Mouse (Mus musculus) forebrain, embryonic 15.5 days (tissue): ENCODE measurements at regions not wholly inside any gene's neighbourhood (a gene's known extent, or its start where the extent isn't known, plus 50 kb on each side); places are given as distances from the start of the nearest gene placed in this dataset.
"Not testable (repeated sequence)": the region's sequence is repeated elsewhere in the genome, so short reads cannot be mapped to it uniquely, and the experiment has no call there.

Source experiments
- ATAC-seq: fragments of 200-750 bp; cut with Nextera tagmentation; replicated peaks from 2 replicates; pipeline ENCODE4 v1.8.0; 2017; ENCODE audit warnings: mild to moderate bottlenecking, moderate TSS enrichment, moderate library complexity
- H3K27ac ChIP-seq: fragments of 300-500 bp; sonication (generic); replicated peaks from 2 replicates; pipeline ENCODE4 v1.5.1; 2015; ENCODE audit warnings: mild to moderate bottlenecking, inconsistent platforms
- H3K27me3 ChIP-seq: fragments of 300-500 bp; sonication (generic); 2 replicates; pipeline ENCODE4 v1.6.1; 2015; ENCODE audit warnings: inconsistent platforms
- H3K36me3 ChIP-seq: fragments of 300-500 bp; sonication (generic); 2 replicates; pipeline ENCODE4 v1.6.1; 2015; ENCODE audit warnings: mild to moderate bottlenecking, inconsistent platforms
- H3K4me1 ChIP-seq: fragments of 300-500 bp; sonication (generic); 2 replicates; pipeline ENCODE4 v1.6.1; 2015; ENCODE audit warnings: inconsistent platforms
- H3K4me2 ChIP-seq: fragments of 300-500 bp; sonication (generic); replicated peaks from 2 replicates; pipeline ENCODE4 v1.6.1; 2015; ENCODE audit warnings: mild to moderate bottlenecking, inconsistent platforms
- H3K4me3 ChIP-seq: fragments of 300-500 bp; sonication (generic); 2 replicates; pipeline ENCODE4 v1.5.1; 2015; ENCODE audit warnings: mild to moderate bottlenecking, inconsistent platforms
- H3K9ac ChIP-seq: fragments of 300-500 bp; sonication (generic); replicated peaks from 2 replicates; pipeline ENCODE4 v1.6.1; 2015; ENCODE audit warnings: mild to moderate bottlenecking, inconsistent platforms
- H3K9me3 ChIP-seq: fragments of 300-500 bp; sonication (generic); 2 replicates; pipeline ENCODE4 v1.6.1; 2016; ENCODE audit warnings: inconsistent platforms
- WGBS: fragments of 180-500 bp; shearing (Covaris S2); methylation state at CpG from one replicate; pipeline ENCODE4 v1.1.7; 2015; ENCODE audit warnings: mixed read lengths; 5-methylcytosine and 5-hydroxymethylcytosine counted together

- Histone ChIP-seq H3K27me3 (no peaks in the 10 kb centered on the region), H3K36me3 (no peaks in the 10 kb centered on the region), H3K9me3 (no peaks in the 10 kb centered on the region), H3K4me1 (peaks cover 5% of the 10 kb centered on the region; the same call in 1 of the 2 replicates), H3K4me3 (no peak overlapping the region), H3K9ac (no peak overlapping the region), H3K4me2 (no peak overlapping the region), H3K27ac (no peak overlapping the region)
- WGBS = 81% methylated on average over 5 of the region's 5 CpGs
- no peak for ATAC-seq
Measured at GRCm38 (mm10) chr7:137522450-137522849, 85.0 kb downstream of the Glrx3 start.

- Histone ChIP-seq H3K9me3 (no peaks in the 10 kb centered on the region), H3K4me3 (no peak overlapping the region), H3K27ac (no peak overlapping the region), H3K36me3 (no peaks in the 10 kb centered on the region), H3K4me2 (no peak overlapping the region), H3K27me3 (no peaks in the 10 kb centered on the region), H3K4me1 (no peaks in the 10 kb centered on the region), H3K9ac (no peak overlapping the region)
- ATAC-seq = no peak
- 90% methylated on average over 4 of the region's 4 CpGs for WGBS
Measured at GRCm38 (mm10) chr7:137533476-137533875, 96.1 kb downstream of the Glrx3 start.

- H3K27ac ChIP-seq = no peak overlapping the region
- no peaks in the 10 kb centered on the region for H3K27me3 ChIP-seq
- WGBS = 54% methylated on average over 2 of the region's 2 CpGs
- peaks cover 3% of the 10 kb centered on the region for H3K4me1 ChIP-seq
- H3K9ac ChIP-seq = no peak overlapping the region
- no peak overlapping the region for H3K4me3 ChIP-seq
- H3K4me2 ChIP-seq = no peak overlapping the region
- no peak for ATAC-seq
- no peaks in the 10 kb centered on the region for H3K36me3 ChIP-seq
- H3K9me3 ChIP-seq = no peaks in the 10 kb centered on the region
Measured at GRCm38 (mm10) chr7:137549991-137550390, 112.6 kb downstream of the Glrx3 start.

GRCm38 (mm10) chr7:137552551-137553198, 115.3 kb downstream of the Glrx3 start:
- Histone ChIP-seq H3K9ac (no peak overlapping the region), H3K36me3 (no peaks in the 10 kb centered on the region), H3K4me3 (no peak overlapping the region), H3K27me3 (no peaks in the 10 kb centered on the region), H3K4me1 (peaks cover 3% of the 10 kb centered on the region), H3K9me3 (no peaks in the 10 kb centered on the region), H3K27ac (no peak overlapping the region), H3K4me2 (no peak overlapping the region)
- 43% methylated on average over 5 of the region's 5 CpGs for WGBS
- ATAC-seq = no peak

GRCm38 (mm10) chr7:137555481-137555880, 118.1 kb downstream of the Glrx3 start:
- no peak overlapping the region for H3K9ac ChIP-seq
- no peaks in the 10 kb centered on the region for H3K36me3 ChIP-seq
- no peak overlapping the region for H3K4me2 ChIP-seq
- H3K27ac ChIP-seq = no peak overlapping the region
- no peaks in the 10 kb centered on the region for H3K27me3 ChIP-seq
- 63% methylated on average over 2 of the region's 2 CpGs for WGBS
- no peak overlapping the region for H3K4me3 ChIP-seq
- no peaks in the 10 kb centered on the region for H3K9me3 ChIP-seq
- peaks cover 3% of the 10 kb centered on the region for H3K4me1 ChIP-seq
- ATAC-seq = no peak

GRCm38 (mm10) chr7:137557439-137557838, 120.0 kb downstream of the Glrx3 start:
- H3K4me2 ChIP-seq = no peak overlapping the region
- no peaks in the 10 kb centered on the region for H3K36me3 ChIP-seq
- H3K27me3 ChIP-seq = no peaks in the 10 kb centered on the region
- 74% methylated on average over 3 of the region's 3 CpGs for WGBS
- H3K4me3 ChIP-seq = no peak overlapping the region
- H3K27ac ChIP-seq = no peak overlapping the region
- peaks cover 3% of the 10 kb centered on the region for H3K4me1 ChIP-seq
- ATAC-seq = no peak
- H3K9ac ChIP-seq = no peak overlapping the region
- no peaks in the 10 kb centered on the region for H3K9me3 ChIP-seq

GRCm38 (mm10) chr7:137558871-137559270, 121.5 kb downstream of the Glrx3 start:
- no peaks in the 10 kb centered on the region for H3K9me3 ChIP-seq
- H3K9ac ChIP-seq = no peak overlapping the region
- 80% methylated on average over 3 of the region's 3 CpGs for WGBS
- ATAC-seq = no peak
- no peak overlapping the region for H3K4me3 ChIP-seq
- no peaks in the 10 kb centered on the region for H3K36me3 ChIP-seq
- no peaks in the 10 kb centered on the region for H3K27me3 ChIP-seq
- H3K27ac ChIP-seq = no peak overlapping the region
- 0 out of 2 replicates have a peak, but pooled peaks cover 7% of the 10 kb centered on the region for H3K4me1 ChIP-seq
- no peak overlapping the region for H3K4me2 ChIP-seq

GRCm38 (mm10) chr7:137570199-137570598, 132.8 kb downstream of the Glrx3 start:
- no peak overlapping the region for H3K4me2 ChIP-seq
- 71% methylated on average over 2 of the region's 2 CpGs for WGBS
- ATAC-seq = no peak
- no peak overlapping the region for H3K27ac ChIP-seq
- no peaks in the 10 kb centered on the region for H3K9me3 ChIP-seq
- H3K9ac ChIP-seq = no peak overlapping the region
- no peaks in the 10 kb centered on the region for H3K27me3 ChIP-seq
- H3K4me1 ChIP-seq = no peaks in the 10 kb centered on the region
- no peak overlapping the region for H3K4me3 ChIP-seq
- no peaks in the 10 kb centered on the region for H3K36me3 ChIP-seq

- Histone ChIP-seq H3K4me1 (no peaks in the 10 kb centered on the region), H3K9ac (no peak overlapping the region), H3K4me2 (no peak overlapping the region), H3K27ac (no peak overlapping the region), H3K27me3 (no peaks in the 10 kb centered on the region), H3K4me3 (no peak overlapping the region), H3K9me3 (no peaks in the 10 kb centered on the region), H3K36me3 (no peaks in the 10 kb centered on the region)
- ATAC-seq = no peak
- WGBS = 85% methylated on average over 3 of the region's 3 CpGs
Measured at GRCm38 (mm10) chr7:137575491-137575890, 138.1 kb downstream of the Glrx3 start.

- Histone ChIP-seq H3K36me3 (no peaks in the 10 kb centered on the region), H3K27ac (no peak overlapping the region), H3K9ac (no peak overlapping the region), H3K4me1 (no peaks in the 10 kb centered on the region), H3K4me3 (no peak overlapping the region), H3K27me3 (no peaks in the 10 kb centered on the region), H3K4me2 (no peak overlapping the region), H3K9me3 (no peaks in the 10 kb centered on the region)
- 63% methylated on average over 6 of the region's 6 CpGs for WGBS
- no peak for ATAC-seq
Measured at GRCm38 (mm10) chr7:137576251-137576650, 138.8 kb downstream of the Glrx3 start.

GRCm38 (mm10) chr7:137583556-137583955, 146.1 kb downstream of the Glrx3 start:
- Histone ChIP-seq H3K4me1 (no peaks in the 10 kb centered on the region), H3K4me3 (no peak overlapping the region), H3K4me2 (no peak overlapping the region), H3K27ac (no peak overlapping the region), H3K36me3 (no peaks in the 10 kb centered on the region), H3K9ac (no peak overlapping the region), H3K9me3 (no peaks in the 10 kb centered on the region), H3K27me3 (no peaks in the 10 kb centered on the region)
- WGBS = 83% methylated on average over 2 of the region's 2 CpGs
- no peak for ATAC-seq

GRCm38 (mm10) chr7:137584916-137585315, 147.5 kb downstream of the Glrx3 start:
- not testable (repeated sequence) for H3K27me3 ChIP-seq, H3K9ac ChIP-seq, H3K27ac ChIP-seq, ATAC-seq, H3K4me3 ChIP-seq, H3K36me3 ChIP-seq, H3K4me1 ChIP-seq, H3K4me2 ChIP-seq, H3K9me3 ChIP-seq
- WGBS = 92% methylated on average over 4 of the region's 4 CpGs

GRCm38 (mm10) chr7:137593570-137593969, 156.2 kb downstream of the Glrx3 start:
- Histone ChIP-seq H3K27me3 (no peaks in the 10 kb centered on the region), H3K4me1 (no peaks in the 10 kb centered on the region), H3K36me3 (no peaks in the 10 kb centered on the region), H3K4me2 (no peak overlapping the region), H3K4me3 (no peak overlapping the region), H3K9ac (no peak overlapping the region), H3K27ac (no peak overlapping the region), H3K9me3 (no peaks in the 10 kb centered on the region)
- no peak for ATAC-seq
- WGBS = 80% methylated on average over 8 of the region's 8 CpGs
